Mouse (Mus musculus): ENCODE measurements around the gene Ptgds.

- no peak for TF ChIP-seq CTCF (IDR thresholded peaks at IDR 0.05; ENCODE audit: insufficient read depth, low read depth, low read length)
- no peak for TF ChIP-seq POLR2A (IDR thresholded peaks at IDR 0.05; ENCODE audit: insufficient read depth, low read depth, low read length)
Measured at GRCm38 (mm10) chr2:25457022-25457896, 12.6 kb downstream of the Ptgds start.
